Mouse (Mus musculus) spleen, adult 18-20 months (tissue): ENCODE data around the gene Osgep.
"Not testable (repeated sequence)": the region's sequence is repeated elsewhere in the genome, so short reads cannot be mapped to it uniquely, and the experiment has no call there.

Source experiments
- DNase-seq, 2 experiments: peaks; one replicate each; pipeline ENCODE4 v3.0.0; 2022; ENCODE audit warnings: mixed read lengths in 2 of 2

Osgep gene

GRCm38 (mm10) chr14:50924281-50925064, at the start of gene Osgep, which contains the start of gene Apex1:
Gene Osgep, minus strand, starts transcription at chr14:50924893.
Gene Apex1, plus strand, starts transcription at chr14:50924968.
- DNase-seq, result peak; percentile 93 to 97

- DNase-seq, result no peak
These were observed 49.0 kb upstream of the Osgep start for GRCm38 (mm10) chr14:50973700-50974099.

- not testable (repeated sequence) for DNase-seq
These were observed 48.4 kb upstream of the Osgep start for GRCm38 (mm10) chr14:50973054-50973453.

- DNase-seq, result no peak
These were observed 46.1 kb upstream of the Osgep start for GRCm38 (mm10) chr14:50970822-50971221.

GRCm38 (mm10) chr14:50969558-50970544, 45.2 kb upstream of the Osgep start:
- no peak for DNase-seq

- DNase-seq, result no peak
These were observed 44.3 kb upstream of the Osgep start for GRCm38 (mm10) chr14:50969041-50969440.

- DNase-seq, result no peak
These were observed 43.7 kb upstream of the Osgep start for GRCm38 (mm10) chr14:50968216-50968980.

- DNase-seq, result not testable (repeated sequence)
These were observed 33.7 kb upstream of the Osgep start for GRCm38 (mm10) chr14:50958289-50958995.

- DNase-seq, result not testable (repeated sequence)
These were observed 32.5 kb upstream of the Osgep start for GRCm38 (mm10) chr14:50957146-50957545.

GRCm38 (mm10) chr14:50956724-50957123, 32.0 kb upstream of the Osgep start:
- DNase-seq, result not testable (repeated sequence)

GRCm38 (mm10) chr14:50955942-50956508, 31.3 kb upstream of the Osgep start, which contains the start of gene Pnp2:
Gene Pnp2, plus strand, starts transcription at chr14:50955992.
- peak; percentile 42 to 61 for DNase-seq

GRCm38 (mm10) chr14:50955487-50955886, 30.8 kb upstream of the Osgep start:
- DNase-seq, result no peak

GRCm38 (mm10) chr14:50945526-50945925, 20.8 kb upstream of the Osgep start:
- DNase-seq, result not testable (repeated sequence)

GRCm38 (mm10) chr14:50945081-50945480, 20.4 kb upstream of the Osgep start:
- DNase-seq, result not testable (repeated sequence)

- DNase-seq, result not testable (repeated sequence)
These were observed 20.0 kb upstream of the Osgep start for GRCm38 (mm10) chr14:50944668-50945033.

GRCm38 (mm10) chr14:50943932-50944667, 19.4 kb upstream of the Osgep start, which contains the start of gene Gm49342:
Gene Gm49342, plus strand, starts transcription at chr14:50944517.
- DNase-seq, result peak; percentile 83 to 86

- no peak for DNase-seq
These were observed 14.2 kb upstream of the Osgep start for GRCm38 (mm10) chr14:50938940-50939339.

GRCm38 (mm10) chr14:50938119-50938908, 13.6 kb upstream of the Osgep start:
- no peak for DNase-seq

GRCm38 (mm10) chr14:50936649-50937048, 12.0 kb upstream of the Osgep start:
- DNase-seq, result no peak
